Mouse (Mus musculus): ENCODE measurements at regions not wholly inside any gene's neighbourhood (a gene's known extent, or its start where the extent isn't known, plus 50 kb on each side); places are given as distances from the start of the nearest gene placed in this dataset.
A peak's percentile ranks its signal among the peaks of the same experiment; 100 is the strongest.

- no peak for DNase-seq
These were observed 84.7 kb upstream of the Errfi1 start for GRCm38 (mm10) chr4:150769043-150769442.

- no peak for DNase-seq
These were observed 95.1 kb upstream of the Errfi1 start for GRCm38 (mm10) chr4:150758467-150759237.

- DNase-seq: no peak
These were observed 95.8 kb upstream of the Errfi1 start for GRCm38 (mm10) chr4:150757815-150758426.

- peak; percentile 43 to 55 for DNase-seq
These were observed 96.4 kb upstream of the Errfi1 start for GRCm38 (mm10) chr4:150757291-150757741.

- DNase-seq: no peak
These were observed 98.3 kb upstream of the Errfi1 start for GRCm38 (mm10) chr4:150755446-150755845.

GRCm38 (mm10) chr4:150752151-150752550 lies 100.2 kb upstream of the Slc45a1 start:
- no peak for DNase-seq

GRCm38 (mm10) chr4:150750445-150751213 lies 98.7 kb upstream of the Slc45a1 start:
- no peak for DNase-seq

GRCm38 (mm10) chr4:150749066-150749465 lies 97.1 kb upstream of the Slc45a1 start:
- no peak for DNase-seq

- no peak for DNase-seq
These were observed 96.4 kb upstream of the Slc45a1 start for GRCm38 (mm10) chr4:150748099-150749000.

GRCm38 (mm10) chr4:150746430-150746923 lies 94.5 kb upstream of the Slc45a1 start:
- no peak for DNase-seq

GRCm38 (mm10) chr4:150745529-150746429 lies 93.8 kb upstream of the Slc45a1 start:
- peak; percentile 45 to 73 for DNase-seq

- DNase-seq: no peak
These were observed 91.5 kb upstream of the Slc45a1 start for GRCm38 (mm10) chr4:150743508-150743907.

GRCm38 (mm10) chr4:150743103-150743502 lies 91.1 kb upstream of the Slc45a1 start:
- peak; percentile 62 to 69 for DNase-seq

GRCm38 (mm10) chr4:150741810-150742209 lies 89.8 kb upstream of the Slc45a1 start:
- DNase-seq: peak; percentile 69 to 70

- DNase-seq: peak; percentile 78 to 82
These were observed 88.2 kb upstream of the Slc45a1 start for GRCm38 (mm10) chr4:150740167-150740566.

- DNase-seq: no peak
These were observed 86.8 kb upstream of the Slc45a1 start for GRCm38 (mm10) chr4:150738736-150739135.

- DNase-seq: no peak
These were observed 78.3 kb upstream of the Slc45a1 start for GRCm38 (mm10) chr4:150730061-150730812.

- no peak for DNase-seq
These were observed 74.6 kb upstream of the Slc45a1 start for GRCm38 (mm10) chr4:150726539-150726938.

- DNase-seq: peak in 1 of 2 experiments; percentile 39
These were observed 74.1 kb upstream of the Slc45a1 start for GRCm38 (mm10) chr4:150726136-150726480.

- DNase-seq: no peak
These were observed 73.6 kb upstream of the Slc45a1 start for GRCm38 (mm10) chr4:150725443-150726135.

Data from lung, adult 18-20 months (tissue).